Comparison of ENCODE assay signal across 7 mouse cellular contexts in the genomic region with DNA sequence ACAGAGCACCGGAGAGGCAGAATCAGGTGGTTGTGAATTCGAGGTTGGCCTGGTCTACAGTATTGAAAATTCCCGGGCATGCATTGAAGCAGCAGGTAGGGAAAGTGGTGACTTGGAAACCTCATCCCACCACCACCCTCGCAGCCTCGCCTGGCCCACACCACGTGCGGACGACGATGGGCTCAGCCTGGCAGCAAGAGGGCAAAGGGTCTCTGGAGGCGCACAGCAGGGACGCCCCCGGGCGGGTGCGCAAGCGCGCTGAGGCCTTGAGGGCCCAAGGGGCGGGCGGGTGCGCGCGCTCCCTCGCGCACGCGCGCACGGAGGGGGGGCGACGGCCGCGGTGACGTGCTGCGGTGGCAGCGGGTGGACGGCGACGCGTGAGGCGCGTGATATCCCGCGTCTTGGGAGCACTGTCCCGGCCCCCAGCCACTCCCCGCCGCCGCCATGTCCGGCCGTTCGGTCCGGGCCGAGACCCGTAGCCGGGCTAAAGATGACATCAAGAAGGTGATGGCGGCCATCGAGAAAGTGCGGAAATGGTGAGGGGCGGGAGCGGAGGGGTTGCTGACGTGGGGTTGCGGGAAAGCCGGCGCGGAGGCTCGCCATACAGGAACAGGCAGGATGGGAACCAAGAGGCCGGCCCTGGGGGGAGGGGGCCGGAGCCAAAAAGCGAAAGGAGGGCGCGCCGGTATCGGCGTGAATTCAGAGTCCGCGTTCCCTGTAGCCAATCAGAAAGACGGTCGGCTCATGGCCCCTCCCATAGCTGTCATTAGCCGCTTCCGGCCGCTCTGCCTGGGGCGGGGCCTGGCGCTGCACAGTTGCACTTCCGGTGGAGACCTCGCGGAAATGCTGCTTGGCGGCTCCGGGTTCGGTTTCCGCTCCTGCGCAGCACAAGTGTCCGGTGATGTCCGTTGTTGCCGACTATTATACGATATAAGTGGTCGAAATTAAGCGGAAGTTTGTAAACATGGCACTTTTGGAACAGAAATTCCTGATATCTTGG. TPM values are rescaled to one million over a fixed set of nuclear protein-coding genes. Genes with fewer than 3 reads are reported as not detected.
DNase-seq lines count a peak whose midpoint lies in the region; ATAC-seq lines count a peak whose summit lies in the region.

Gene Bcl7b, plus strand, starts transcription at position 221 of the 1,000 bp plus-strand sequence.

- DNase-seq in adrenal gland, postnatal 14 days, result peak; percentile 98
- peak; percentile 98 for DNase-seq in embryonic facial prominence, embryonic 11.5 days (ENCODE audit: low spot score)
- peak; percentile 98 for DNase-seq in kidney, adult 11 months
- peak; percentile 99 for DNase-seq in limb, embryonic 10.5 days (ENCODE audit: low spot score)
- DNase-seq in spleen, adult 12 weeks (ENCODE audit: low spot score), result peak; percentile 93

- H3K9ac ChIP-seq in embryonic facial prominence, embryonic 11.5 days (replicated peaks; ENCODE audit: low read length), result peak within 1 kb of the TSS; percentile 89
- H3K9ac ChIP-seq in midbrain, embryonic 13.5 days (replicated peaks), result peak within 1 kb of the TSS; percentile 80

- H3K27ac ChIP-seq in embryonic facial prominence, embryonic 11.5 days (replicated peaks; ENCODE audit: low read depth, low read length), result peak within 1 kb of the TSS; percentile 96
- peak within 1 kb of the TSS; percentile 97 for H3K27ac ChIP-seq in limb, embryonic 10.5 days
- H3K27ac ChIP-seq in midbrain, embryonic 13.5 days, result peak within 1 kb of the TSS; percentile 99

- peak; percentile 91 for ATAC-seq in embryonic facial prominence, embryonic 11.5 days (replicated peaks; ENCODE audit: insufficient number of reproducible peaks, low FRiP score, low TSS enrichment, low read depth)
- peak; percentile 91 for ATAC-seq in granulocyte monocyte progenitor cell, adult 5-6 weeks (replicated peaks; ENCODE audit: poor library complexity, severe bottlenecking)
- peak; percentile 97 for ATAC-seq in midbrain, embryonic 13.5 days

- H3K4me3 ChIP-seq in embryonic facial prominence, embryonic 11.5 days (ENCODE audit: low read depth, low read length), result peak within 1 kb of the TSS; percentile 72
- peak within 1 kb of the TSS; percentile 70 for H3K4me3 ChIP-seq in limb, embryonic 10.5 days
- H3K4me3 ChIP-seq in midbrain, embryonic 13.5 days (replicated peaks), result peak within 1 kb of the TSS; percentile 64

- WGBS in embryonic facial prominence, embryonic 11.5 days, result 2% methylated on average over 81 of the region's 95 CpGs
- WGBS in limb, embryonic 10.5 days, result 2% methylated on average over 81 of the region's 95 CpGs
- 2% methylated on average over 86 of the region's 95 CpGs for WGBS in midbrain, embryonic 13.5 days

- H3K4me1 ChIP-seq in embryonic facial prominence, embryonic 11.5 days (ENCODE audit: control insufficient read depth, insufficient read depth, low read length), result no peaks in the 10 kb centered on the region
- H3K4me1 ChIP-seq in limb, embryonic 10.5 days, result peaks cover 16% of the 10 kb centered on the region
- H3K4me1 ChIP-seq in midbrain, embryonic 13.5 days (replicated peaks), result peaks cover 14% of the 10 kb centered on the region

- no peaks in the 10 kb centered on the region for H3K27me3 ChIP-seq in embryonic facial prominence, embryonic 11.5 days (ENCODE audit: control insufficient read depth, insufficient read depth, low read length)
- no peaks in the 10 kb centered on the region for H3K27me3 ChIP-seq in limb, embryonic 10.5 days (ENCODE audit: low read depth, poor library complexity, severe bottlenecking)
- no peaks in the 10 kb centered on the region for H3K27me3 ChIP-seq in midbrain, embryonic 13.5 days

- H3K36me3 ChIP-seq in embryonic facial prominence, embryonic 11.5 days (replicated peaks; ENCODE audit: control insufficient read depth, insufficient read depth, low read depth, low read length), result no peaks in the 10 kb centered on the region; the same call in 1 of the 2 replicates
- peaks cover 38% of the 10 kb centered on the region for H3K36me3 ChIP-seq in limb, embryonic 10.5 days
- peaks cover 22% of the 10 kb centered on the region for H3K36me3 ChIP-seq in midbrain, embryonic 13.5 days

- no peaks in the 10 kb centered on the region for H3K9me3 ChIP-seq in embryonic facial prominence, embryonic 11.5 days (replicated peaks; ENCODE audit: control insufficient read depth, low read length)
- H3K9me3 ChIP-seq in limb, embryonic 10.5 days (replicated peaks), result no peaks in the 10 kb centered on the region
- H3K9me3 ChIP-seq in midbrain, embryonic 13.5 days, result no peaks in the 10 kb centered on the region

- H3K4me2 ChIP-seq in embryonic facial prominence, embryonic 11.5 days (ENCODE audit: low read depth, low read length), result peak within 1 kb of the TSS; percentile 62
- H3K4me2 ChIP-seq in midbrain, embryonic 13.5 days (replicated peaks), result peak within 1 kb of the TSS; percentile 73

RNA-seq across cellular contexts. Expression of gene Bcl7b, which starts in this region (rescaled TPM):
- 53.3 and 57.9 TPM in 2 replicates for total RNA-seq in adrenal gland, postnatal 14 days (2021)
- polyA plus RNA-seq in embryonic facial prominence, embryonic 11.5 days (2014; fragmentation: Nextera tagmentation; extraction: Ambion mirVana), result 38.5 and 40.2 TPM in 2 replicates
- 15.8 and 38.5 TPM in 2 replicates for total RNA-seq in granulocyte monocyte progenitor cell, adult 5-6 weeks (2014; fragmentation: Nextera tagmentation)
- total RNA-seq in granulocyte monocyte progenitor cell, adult 5-6 weeks (2017), result 20.7 and 36.9 TPM in 2 replicates
- 44.5 and 45.4 TPM in 2 replicates for polyA plus RNA-seq in limb, embryonic 10.5 days (2016; fragmentation: Nextera tagmentation; extraction: Ambion mirVana)
- polyA plus RNA-seq in midbrain, embryonic 13.5 days (2015; fragmentation: Nextera tagmentation; extraction: Ambion mirVana), result 49.6 and 51.2 TPM in 2 replicates

Comparison
In these comparisons a context has a peak if more than half of its experiments do, and no peak if none do; other contexts are left out.
1. Peak in every context shown above with its lines: DNase-seq, ATAC-seq, H3K4me3 ChIP-seq and H3K27ac ChIP-seq.